Mouse (Mus musculus) lung, embryonic 14.5 days (tissue): ENCODE data around the gene 9230112D13Rik. TPM values are rescaled to one million over a fixed set of nuclear protein-coding genes. Genes with fewer than 3 reads are reported as not detected.

Experiments
- ATAC-seq: fragments of 200-750 bp; cut with Nextera tagmentation; 2 replicates; pipeline ENCODE4 v1.8.0; 2017; ENCODE audit warnings: mild to moderate bottlenecking, moderate TSS enrichment, moderate library complexity; ENCODE audit not compliant: insufficient read depth
- DNase-seq: peaks from one replicate; pipeline ENCODE4 v3.0.0-alpha.2; 2015
- H3K27ac ChIP-seq: fragments of 300-500 bp; sonication (generic); 2 replicates; pipeline ENCODE4 v1.5.1; 2014; ENCODE audit warnings: low read depth, mild to moderate bottlenecking, moderate library complexity
- H3K27me3 ChIP-seq: fragments of 300-500 bp; sonication (generic); 2 replicates; pipeline ENCODE4 v1.6.1; 2014; ENCODE audit warnings: low read length, control low read depth; ENCODE audit not compliant: insufficient read depth
- H3K36me3 ChIP-seq: fragments of 300-500 bp; sonication (generic); 2 replicates; pipeline ENCODE4 v1.6.1; 2014; ENCODE audit warnings: control low read depth; ENCODE audit not compliant: insufficient read depth
- H3K4me1 ChIP-seq: fragments of 300-500 bp; sonication (generic); 2 replicates; pipeline ENCODE4 v1.6.1; 2014; ENCODE audit warnings: antibody characterized with exemption, control low read depth; ENCODE audit not compliant: insufficient read depth
- H3K4me2 ChIP-seq: fragments of 300-500 bp; sonication (generic); 2 replicates; pipeline ENCODE4 v1.6.1; 2014; ENCODE audit warnings: mild to moderate bottlenecking
- H3K4me3 ChIP-seq: fragments of 300-500 bp; sonication (generic); 2 replicates; pipeline ENCODE4 v1.5.1; 2014; ENCODE audit warnings: low read depth, low read length
- H3K9ac ChIP-seq: fragments of 300-500 bp; sonication (generic); 2 replicates; pipeline ENCODE4 v1.6.1; 2014
- H3K9me3 ChIP-seq: fragments of 300-500 bp; sonication (generic); 2 replicates; pipeline ENCODE4 v1.6.1; 2016; ENCODE audit warnings: low read depth, low read length, control low read depth
- CTCF ChIP-seq: IDR thresholded peaks from 2 replicates; pipeline ENCODE4 v1.5.1; 2016; ENCODE audit warnings: antibody characterized with exemption, low read depth
- WGBS: fragments of 180-500 bp; shearing (Covaris S2); extraction: QIAGEN DNeasy Blood & Tissue Kit; methylation state at CpG from one replicate; pipeline ENCODE4 v1.1.7; 2014; 5-methylcytosine and 5-hydroxymethylcytosine counted together
- polyA plus RNA-seq: library from polyadenylated mRNA; unstranded; fragments of >200 nt; fragmentation: Nextera tagmentation; extraction: Ambion mirVana; gene quantifications from 2 replicates; pipeline ENCODE4 v1.2.1, GENCODE M21; 2014

9230112D13Rik gene
- polyA plus RNA-seq, 1 experiment from 2014 or later, result not detected

DNA sequence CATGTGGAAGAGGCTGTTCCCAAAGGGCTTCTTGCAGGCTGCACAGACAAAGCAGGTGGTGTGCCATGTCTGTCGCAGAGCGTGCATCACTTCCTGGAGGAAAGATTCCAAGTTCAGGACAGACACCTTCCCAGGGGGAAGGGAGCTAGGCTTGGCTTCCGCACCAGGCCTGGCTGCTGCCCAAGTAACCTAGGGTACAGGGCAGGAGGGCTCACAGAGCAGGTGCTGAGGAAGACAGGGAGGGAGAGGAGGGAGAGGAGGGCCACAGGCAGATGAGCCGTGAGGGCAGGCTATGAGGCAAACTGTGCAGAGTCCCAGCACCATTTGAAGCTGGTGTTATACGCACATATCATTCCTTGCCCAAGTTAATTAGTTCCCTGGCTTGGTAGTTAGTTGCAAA lies 19.3 kb upstream of the 9230112D13Rik start:
- no peaks in the 10 kb centered on the region for H3K9me3 ChIP-seq
- no peak overlapping the region for H3K27ac ChIP-seq
- 0 out of 2 replicates have a peak, but pooled peaks cover 5% of the 10 kb centered on the region for H3K27me3 ChIP-seq
- no peak for DNase-seq
- no peaks in the 10 kb centered on the region for H3K36me3 ChIP-seq
- no peak overlapping the region for H3K9ac ChIP-seq
- H3K4me2 ChIP-seq, result no peak overlapping the region
- no peaks in the 10 kb centered on the region for H3K4me1 ChIP-seq
- 80% methylated on average over 5 of the region's 5 CpGs for WGBS
- TF ChIP-seq CTCF, result no peak
- no peak for ATAC-seq
- H3K4me3 ChIP-seq, result no peak overlapping the region

DNA sequence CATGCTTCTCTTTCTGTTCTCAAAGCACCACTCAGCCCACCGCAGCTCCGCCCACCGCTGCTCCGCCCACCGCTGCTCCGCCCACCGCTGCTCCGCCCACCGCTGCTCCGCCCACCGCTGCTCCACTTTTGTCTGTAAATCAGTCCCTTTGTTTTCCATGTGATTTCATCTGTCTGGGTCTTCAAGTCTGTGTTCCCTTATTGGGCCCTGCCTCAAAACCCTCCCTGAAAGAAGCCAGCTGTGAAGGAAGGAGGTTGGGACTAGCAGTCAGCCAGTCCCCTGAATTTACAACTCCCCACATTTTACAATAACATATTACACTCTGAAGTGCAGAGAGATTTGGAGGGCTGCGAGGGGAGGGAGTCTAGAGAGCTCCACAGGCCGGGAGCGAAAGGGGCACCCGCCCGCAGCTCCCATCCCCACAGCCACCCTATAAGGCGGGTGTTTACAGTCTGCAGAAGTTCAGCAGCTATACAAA lies 18.1 kb upstream of the 9230112D13Rik start:
- 0 out of 2 replicates have a peak, but pooled peaks cover 5% of the 10 kb centered on the region for H3K27me3 ChIP-seq
- H3K4me3 ChIP-seq, result no peak overlapping the region
- H3K27ac ChIP-seq, result peak overlapping the region; percentile 61
- H3K9me3 ChIP-seq, result no peaks in the 10 kb centered on the region
- ATAC-seq (peak; percentile 88), DNase-seq (peak; percentile 76)
- no peak for TF ChIP-seq CTCF
- H3K4me2 ChIP-seq, result peak overlapping the region; percentile 37
- WGBS, result 13% methylated on average over 17 of the region's 17 CpGs
- 0 out of 2 replicates have a peak overlapping the region, but pooled peaks have one; percentile 29 for H3K9ac ChIP-seq
- H3K4me1 ChIP-seq, result no peaks in the 10 kb centered on the region
- H3K36me3 ChIP-seq, result no peaks in the 10 kb centered on the region

DNA sequence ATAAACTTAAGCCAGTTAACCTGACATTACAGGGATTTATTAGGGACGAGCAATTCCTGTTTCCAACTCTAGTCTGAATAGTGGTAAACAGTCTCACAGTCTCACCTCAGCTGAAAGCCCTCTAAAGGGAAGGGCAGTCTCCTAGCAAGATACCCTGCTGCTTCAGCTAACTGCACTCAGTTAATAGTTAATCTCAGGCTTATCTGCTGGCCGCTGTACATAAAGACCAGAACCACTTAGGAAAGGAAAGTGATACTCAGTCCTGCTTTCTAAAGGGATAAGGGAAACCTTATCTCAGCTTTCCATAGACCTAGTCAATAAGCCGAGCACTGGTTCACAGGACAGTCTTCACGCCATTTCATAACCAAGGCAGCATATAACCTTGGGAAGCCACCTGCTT lies 13.3 kb upstream of the 9230112D13Rik start:
- 0 out of 2 replicates have a peak overlapping the region, but pooled peaks have one; percentile 20 for H3K27ac ChIP-seq
- no peak for TF ChIP-seq CTCF
- no peaks in the 10 kb centered on the region for H3K36me3 ChIP-seq
- H3K9me3 ChIP-seq, result no peaks in the 10 kb centered on the region
- no peak overlapping the region for H3K4me3 ChIP-seq
- DNase-seq (no peak), ATAC-seq (no peak)
- WGBS, result 45% methylated on average over 4 of the region's 4 CpGs
- no peak overlapping the region for H3K4me2 ChIP-seq
- H3K27me3 ChIP-seq, result no peaks in the 10 kb centered on the region
- no peaks in the 10 kb centered on the region for H3K4me1 ChIP-seq
- no peak overlapping the region for H3K9ac ChIP-seq

DNA sequence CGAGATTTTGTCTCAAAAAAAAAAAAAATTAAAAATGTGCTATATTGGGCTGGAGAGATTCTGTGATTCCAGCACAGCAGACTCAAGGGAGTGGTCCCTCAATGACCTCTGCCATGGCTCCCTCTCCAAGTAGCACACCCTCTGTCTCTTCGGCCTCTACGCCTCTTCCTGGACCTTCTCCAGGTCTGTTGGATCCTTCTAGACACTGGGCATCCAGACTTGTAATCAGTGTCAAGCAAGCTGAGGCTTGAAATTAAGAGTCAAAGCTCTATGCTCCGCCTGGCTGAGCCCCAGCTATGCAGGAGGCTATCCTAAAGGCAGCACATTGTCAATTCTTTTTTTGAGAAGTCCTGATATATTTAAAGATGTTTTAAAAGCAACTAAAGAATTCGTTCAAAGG lies 10.9 kb upstream of the 9230112D13Rik start:
- TF ChIP-seq CTCF, result no peak
- Histone ChIP-seq H3K9me3 (no peaks in the 10 kb centered on the region), H3K4me1 (no peaks in the 10 kb centered on the region), H3K27ac (no peak overlapping the region), H3K27me3 (no peaks in the 10 kb centered on the region), H3K36me3 (no peaks in the 10 kb centered on the region), H3K4me3 (no peak overlapping the region), H3K4me2 (no peak overlapping the region), H3K9ac (no peak overlapping the region)
- ATAC-seq (no peak), DNase-seq (no peak)
- WGBS, result 65% methylated on average over 5 of the region's 5 CpGs

DNA sequence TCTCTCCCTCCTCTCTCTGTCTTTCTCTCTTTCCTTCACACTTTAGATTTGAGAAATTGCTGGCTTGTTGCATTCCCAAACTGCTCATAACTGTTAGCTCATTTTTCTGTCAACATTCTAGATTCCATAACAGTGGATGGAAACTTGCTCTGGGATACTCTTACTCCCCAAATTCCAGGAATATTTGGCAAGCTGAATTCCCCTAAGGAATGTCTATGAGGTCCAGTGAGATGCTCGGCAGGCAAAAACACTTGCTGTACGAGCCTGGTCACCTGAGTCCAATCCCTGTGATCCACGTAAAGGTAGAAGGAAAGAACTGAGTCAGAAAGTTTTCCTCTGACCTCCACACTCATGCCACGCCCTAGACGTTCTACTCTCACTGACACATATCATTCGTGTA lies 9.9 kb upstream of the 9230112D13Rik start:
- H3K27ac ChIP-seq, result no peak overlapping the region; the same call in 1 of the 2 replicates
- H3K36me3 ChIP-seq, result no peaks in the 10 kb centered on the region
- H3K9me3 ChIP-seq, result no peaks in the 10 kb centered on the region
- no peak overlapping the region for H3K9ac ChIP-seq
- TF ChIP-seq CTCF, result no peak
- no peak overlapping the region for H3K4me2 ChIP-seq
- WGBS, result 48% methylated on average over 6 of the region's 6 CpGs
- H3K27me3 ChIP-seq, result no peaks in the 10 kb centered on the region
- DNase-seq (peak; percentile 53), ATAC-seq (0 out of 2 replicates have a peak, but pooled peaks have one; percentile 49)
- H3K4me3 ChIP-seq, result no peak overlapping the region
- H3K4me1 ChIP-seq, result no peaks in the 10 kb centered on the region

DNA sequence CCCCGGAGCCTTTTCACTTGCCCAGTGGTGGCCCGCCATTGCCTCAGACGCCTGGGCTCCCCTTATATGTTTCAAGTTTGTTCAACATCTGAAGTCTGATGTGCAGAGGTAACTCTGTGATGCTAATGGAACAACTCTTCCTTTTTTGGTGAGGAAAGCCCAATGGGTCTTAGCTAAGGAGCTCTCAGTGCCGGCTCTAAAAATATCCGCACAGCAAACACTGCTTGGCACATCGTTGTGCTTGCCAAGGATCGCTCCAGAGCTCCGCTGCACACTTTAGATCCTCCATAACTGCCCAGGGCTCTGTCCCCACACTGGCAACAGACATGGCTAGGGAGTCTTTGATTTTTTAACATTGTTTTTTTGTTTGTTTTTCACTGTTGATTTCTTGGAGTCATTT lies 6.2 kb upstream of the 9230112D13Rik start:
- no peak overlapping the region for H3K4me2 ChIP-seq
- peak overlapping the region; percentile 68; the same call in 1 of the 2 replicates for H3K27ac ChIP-seq
- H3K4me1 ChIP-seq, result no peaks in the 10 kb centered on the region
- no peaks in the 10 kb centered on the region for H3K27me3 ChIP-seq
- DNase-seq, result no peak
- no peak overlapping the region for H3K4me3 ChIP-seq
- H3K9me3 ChIP-seq, result no peaks in the 10 kb centered on the region
- no peak for TF ChIP-seq CTCF
- H3K9ac ChIP-seq, result no peak overlapping the region
- ATAC-seq, result 0 out of 2 replicates have a peak, but pooled peaks have one; percentile 24
- 66% methylated on average over 8 of the region's 8 CpGs for WGBS
- H3K36me3 ChIP-seq, result no peaks in the 10 kb centered on the region

DNA sequence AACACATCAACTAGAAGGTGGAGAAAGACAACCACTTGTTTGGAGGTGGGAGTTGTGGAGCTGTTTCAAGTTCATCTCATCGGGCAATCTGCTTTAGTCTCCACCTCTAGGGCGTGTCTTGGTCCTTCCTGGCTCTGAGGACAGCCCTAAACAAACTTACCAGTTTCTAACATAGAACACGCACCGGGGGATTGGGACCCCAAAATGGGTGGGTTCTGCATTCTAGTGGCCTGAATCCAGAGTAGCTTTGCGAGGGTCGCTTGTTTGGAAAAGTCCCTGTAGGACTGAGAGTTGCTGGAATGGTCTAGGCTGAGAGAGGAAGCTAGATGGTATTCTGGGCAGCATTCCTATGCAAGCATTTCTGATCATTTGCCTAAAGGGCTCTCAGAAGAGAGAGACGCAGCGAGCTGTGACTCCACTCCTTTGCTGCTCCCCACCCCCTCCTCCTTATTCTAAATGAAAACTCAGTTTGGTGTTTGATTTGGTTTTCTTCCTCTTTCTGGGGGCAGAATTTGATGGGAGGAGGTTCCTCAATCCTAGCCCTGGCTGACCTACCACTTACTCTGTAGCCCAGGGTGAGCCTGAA lies 4.5 kb downstream of the 9230112D13Rik start:
- no peak overlapping the region for H3K27ac ChIP-seq
- whole genome bisulfite sequencing, result 71% methylated on average over 8 of the region's 8 CpGs
- TF ChIP-seq CTCF, result no peak
- no peaks in the 10 kb centered on the region for H3K27me3 ChIP-seq
- no peaks in the 10 kb centered on the region for H3K9me3 ChIP-seq
- ATAC-seq (no peak), DNase-seq (no peak)
- no peaks in the 10 kb centered on the region for H3K36me3 ChIP-seq
- no peak overlapping the region for H3K4me3 ChIP-seq
- H3K4me2 ChIP-seq, result no peak overlapping the region
- H3K9ac ChIP-seq, result no peak overlapping the region
- no peaks in the 10 kb centered on the region for H3K4me1 ChIP-seq
